Mouse (Mus musculus): ENCODE data around the gene Ppp1ca. TPM values are rescaled to one million over a fixed set of nuclear protein-coding genes. Genes with fewer than 3 reads are reported as not detected.

Ppp1ca gene
- polyA plus RNA-seq, 1 experiment from 2014 or later = 520 TPM

DNA sequence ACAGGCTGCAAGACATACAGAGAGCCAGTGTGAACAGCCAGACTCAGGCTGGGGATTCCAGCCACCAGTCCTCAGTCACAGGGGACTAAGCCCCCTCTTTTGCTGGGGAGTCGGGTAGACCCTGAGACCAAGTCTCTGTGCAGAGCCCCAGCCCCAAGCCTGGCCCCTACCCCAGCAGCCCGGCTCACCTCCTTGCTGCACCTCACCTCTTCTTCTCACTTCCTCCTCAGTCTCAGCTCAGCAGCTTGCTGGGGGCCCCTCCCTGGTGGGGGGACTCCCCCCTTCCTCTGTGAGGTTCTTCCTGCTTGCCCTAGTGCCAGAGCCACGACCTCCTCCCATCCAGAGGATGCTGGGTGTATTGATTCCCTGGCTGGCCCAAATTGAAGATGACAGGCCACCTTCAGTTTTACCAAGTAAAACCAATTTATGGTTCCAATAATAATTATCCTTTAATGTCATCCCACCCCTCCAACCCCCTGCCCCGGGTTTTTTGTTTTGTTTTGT, 982 bp upstream of the Ppp1ca start, which contains the start of gene Tbc1d10c:
TSS of gene Tbc1d10c (minus strand) at position 454 of the 504 bp plus-strand sequence.
- Histone ChIP-seq H3K36me3 (ENCODE audit: control insufficient read depth, insufficient read depth, low read length) (peaks cover 11% of the 10 kb centered on the region), H3K9me3 (replicated peaks; ENCODE audit: control insufficient read depth, low read length, poor library complexity, severe bottlenecking) (no peaks in the 10 kb centered on the region), H3K9ac (ENCODE audit: low read depth, low read length) (peak within 1 kb of the TSS; percentile 98), H3K27ac (ENCODE audit: low read length) (peak within 1 kb of the TSS; percentile 89), H3K4me2 (ENCODE audit: low read length) (peak within 1 kb of the TSS; percentile 75), H3K4me3 (ENCODE audit: low read depth, low read length) (peak within 1 kb of the TSS; percentile 95), H3K27me3 (ENCODE audit: control insufficient read depth, insufficient read depth, low read depth, low read length) (no peaks in the 10 kb centered on the region), H3K4me1 (ENCODE audit: control insufficient read depth, insufficient read depth, low read length) (peaks cover 13% of the 10 kb centered on the region)
- no peak for ATAC-seq
- WGBS = 74% methylated on average over 4 of the region's 4 CpGs

DNA sequence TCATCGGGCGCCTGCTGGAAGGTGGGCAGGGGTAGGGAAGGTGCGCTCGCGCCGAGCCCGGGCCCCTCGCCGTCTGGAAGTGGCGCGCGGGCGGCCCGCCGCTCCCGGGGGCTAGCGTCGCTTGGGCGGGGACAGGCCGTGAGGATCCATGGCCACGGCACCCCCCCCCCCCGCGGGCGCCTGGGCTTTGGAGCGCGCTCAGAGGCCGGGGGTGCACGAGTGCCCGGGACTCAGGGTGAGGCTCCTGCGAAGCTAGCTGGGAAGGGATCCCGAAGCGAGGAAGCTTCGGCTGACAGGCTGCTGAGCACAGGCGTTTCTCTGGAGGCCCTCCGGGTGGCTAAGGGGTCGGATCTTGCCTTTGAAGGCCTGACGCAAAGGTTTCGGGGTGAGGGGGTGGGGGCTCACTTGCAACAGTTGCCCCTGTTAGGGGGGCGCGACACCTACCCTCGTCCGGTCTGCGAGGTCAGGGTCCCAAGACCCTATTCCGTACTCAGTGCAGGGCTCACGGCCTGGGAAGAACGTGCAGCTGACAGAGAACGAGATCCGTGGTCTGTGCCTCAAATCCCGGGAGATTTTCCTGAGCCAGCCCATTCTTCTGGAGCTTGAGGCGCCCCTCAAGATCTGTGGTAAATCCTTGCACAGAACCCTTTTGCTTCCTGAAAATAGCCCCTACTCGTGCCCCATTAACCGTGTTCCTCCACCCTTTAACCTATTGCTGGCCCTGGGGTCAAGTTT, 553 bp downstream of the Ppp1ca start:
- peak; percentile 61 for ATAC-seq
- Histone ChIP-seq H3K36me3 (ENCODE audit: control insufficient read depth, insufficient read depth, low read length) (peaks cover 20% of the 10 kb centered on the region), H3K27me3 (ENCODE audit: control insufficient read depth, insufficient read depth, low read depth, low read length) (no peaks in the 10 kb centered on the region), H3K4me3 (ENCODE audit: low read depth, low read length) (peak overlapping the region; percentile 95), H3K27ac (ENCODE audit: low read length) (peak overlapping the region; percentile 89), H3K4me2 (ENCODE audit: low read length) (peak overlapping the region; percentile 75), H3K4me1 (ENCODE audit: control insufficient read depth, insufficient read depth, low read length) (peaks cover 13% of the 10 kb centered on the region), H3K9ac (ENCODE audit: low read depth, low read length) (peak overlapping the region; percentile 98), H3K9me3 (replicated peaks; ENCODE audit: control insufficient read depth, low read length, poor library complexity, severe bottlenecking) (no peaks in the 10 kb centered on the region)
- under 1% methylated on average over 46 of the region's 52 CpGs for WGBS

DNA sequence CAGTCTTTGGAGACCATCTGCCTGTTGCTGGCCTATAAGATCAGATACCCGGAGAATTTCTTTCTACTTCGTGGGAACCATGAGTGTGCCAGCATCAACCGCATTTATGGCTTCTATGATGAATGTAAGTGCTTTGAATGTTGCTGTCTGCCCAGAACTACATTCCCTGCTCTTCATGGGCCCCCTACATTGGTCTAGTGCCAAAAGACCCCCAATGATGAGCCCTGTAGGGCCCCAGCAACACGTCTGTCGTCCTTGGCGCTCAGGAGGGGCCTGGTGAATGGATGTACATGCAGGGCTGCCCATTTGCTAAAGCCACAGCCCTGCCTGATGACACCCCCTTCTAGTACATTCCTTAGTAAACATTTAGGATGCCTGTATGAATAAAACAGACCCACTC, 1.3 kb downstream of the Ppp1ca start:
- Histone ChIP-seq H3K4me3 (ENCODE audit: low read depth, low read length) (peak overlapping the region; percentile 95), H3K27ac (ENCODE audit: low read length) (no peak overlapping the region), H3K4me2 (ENCODE audit: low read length) (peak overlapping the region; percentile 75), H3K9ac (ENCODE audit: low read depth, low read length) (peak overlapping the region; percentile 98), H3K4me1 (ENCODE audit: control insufficient read depth, insufficient read depth, low read length) (peaks cover 13% of the 10 kb centered on the region), H3K9me3 (replicated peaks; ENCODE audit: control insufficient read depth, low read length, poor library complexity, severe bottlenecking) (no peaks in the 10 kb centered on the region), H3K27me3 (ENCODE audit: control insufficient read depth, insufficient read depth, low read depth, low read length) (no peaks in the 10 kb centered on the region), H3K36me3 (ENCODE audit: control insufficient read depth, insufficient read depth, low read length) (peaks cover 20% of the 10 kb centered on the region)
- no peak for ATAC-seq
- 56% methylated on average over 6 of the region's 6 CpGs for WGBS

DNA sequence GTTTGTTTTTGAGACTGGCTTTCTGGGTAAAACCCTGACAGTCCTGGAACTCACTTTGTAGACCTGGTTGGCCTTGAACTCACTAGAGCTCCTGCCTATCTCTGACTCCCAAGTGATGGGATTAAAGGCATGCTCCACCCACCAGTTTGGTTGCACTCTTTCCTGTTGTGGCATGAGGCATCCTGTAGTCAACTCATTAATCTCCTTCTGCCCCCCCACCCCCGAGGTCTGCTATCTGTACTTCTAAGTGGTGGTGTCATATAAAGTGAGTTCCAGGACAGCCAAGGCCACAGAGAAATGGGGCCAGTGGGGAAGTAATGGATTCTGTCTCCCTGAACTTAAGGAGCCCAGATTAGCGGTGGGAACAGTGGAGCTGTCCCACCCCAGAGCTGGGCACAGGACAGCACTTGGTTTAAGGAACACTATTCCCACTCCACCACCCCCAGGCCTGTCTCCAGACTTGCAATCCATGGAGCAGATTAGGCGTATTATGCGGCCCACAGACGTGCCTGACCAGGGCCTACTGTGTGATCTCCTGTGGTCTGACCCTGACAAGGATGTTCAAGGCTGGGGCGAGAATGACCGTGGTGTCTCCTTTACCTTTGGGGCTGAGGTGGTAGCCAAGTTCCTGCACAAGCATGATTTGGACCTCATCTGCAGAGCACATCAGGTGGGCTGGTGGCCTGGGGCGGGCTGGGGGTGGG, 2.3 kb downstream of the Ppp1ca start:
- Histone ChIP-seq H3K36me3 (ENCODE audit: control insufficient read depth, insufficient read depth, low read length) (peaks cover 20% of the 10 kb centered on the region), H3K27ac (ENCODE audit: low read length) (no peak overlapping the region), H3K4me1 (ENCODE audit: control insufficient read depth, insufficient read depth, low read length) (peaks cover 13% of the 10 kb centered on the region), H3K27me3 (ENCODE audit: control insufficient read depth, insufficient read depth, low read depth, low read length) (no peaks in the 10 kb centered on the region), H3K4me3 (ENCODE audit: low read depth, low read length) (no peak overlapping the region), H3K4me2 (ENCODE audit: low read length) (no peak overlapping the region), H3K9me3 (replicated peaks; ENCODE audit: control insufficient read depth, low read length, poor library complexity, severe bottlenecking) (no peaks in the 10 kb centered on the region), H3K9ac (ENCODE audit: low read depth, low read length) (no peak overlapping the region)
- no peak for ATAC-seq
- WGBS = 91% methylated on average over 8 of the region's 8 CpGs

DNA sequence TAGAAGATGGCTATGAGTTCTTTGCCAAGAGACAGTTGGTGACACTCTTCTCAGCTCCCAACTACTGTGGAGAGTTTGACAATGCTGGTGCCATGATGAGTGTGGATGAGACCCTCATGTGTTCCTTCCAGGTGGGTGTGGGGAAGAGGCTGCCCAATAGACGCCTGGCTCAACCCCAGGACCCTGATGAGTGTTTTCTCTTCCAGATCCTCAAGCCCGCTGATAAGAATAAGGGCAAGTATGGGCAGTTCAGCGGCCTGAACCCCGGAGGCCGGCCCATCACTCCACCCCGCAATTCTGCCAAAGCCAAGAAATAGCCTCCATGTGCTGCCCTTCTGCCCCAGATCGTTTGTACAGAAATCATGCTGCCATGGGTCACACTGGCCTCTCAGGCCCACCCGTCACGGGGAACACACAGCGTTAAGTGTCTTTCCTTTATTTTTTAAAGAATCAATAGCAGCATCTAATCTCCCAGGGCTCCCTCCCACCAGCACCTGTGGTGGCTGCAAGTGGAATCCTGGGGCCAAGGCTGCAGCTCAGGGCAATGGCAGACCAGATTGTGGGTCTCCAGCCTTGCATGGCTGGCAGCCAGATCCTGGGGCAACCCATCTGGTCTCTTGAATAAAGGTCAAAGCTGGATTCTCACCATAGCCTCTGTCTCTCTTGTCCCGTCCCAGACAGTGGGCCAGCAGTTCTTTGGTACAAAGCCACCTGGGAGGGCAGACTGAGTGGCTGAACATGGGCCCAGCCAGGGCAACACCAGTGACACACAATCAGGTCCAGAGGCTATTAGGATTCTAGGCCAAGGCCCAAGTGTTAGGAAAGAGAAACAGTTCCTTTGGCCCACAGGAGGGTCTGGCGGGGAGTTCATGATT, 3.1 kb downstream of the Ppp1ca start:
- Histone ChIP-seq H3K9ac (ENCODE audit: low read depth, low read length) (no peak overlapping the region), H3K4me1 (ENCODE audit: control insufficient read depth, insufficient read depth, low read length) (peaks cover 14% of the 10 kb centered on the region), H3K4me3 (ENCODE audit: low read depth, low read length) (no peak overlapping the region), H3K27ac (ENCODE audit: low read length) (no peak overlapping the region), H3K9me3 (replicated peaks; ENCODE audit: control insufficient read depth, low read length, poor library complexity, severe bottlenecking) (no peaks in the 10 kb centered on the region), H3K27me3 (ENCODE audit: control insufficient read depth, insufficient read depth, low read depth, low read length) (no peaks in the 10 kb centered on the region), H3K4me2 (ENCODE audit: low read length) (no peak overlapping the region), H3K36me3 (ENCODE audit: control insufficient read depth, insufficient read depth, low read length) (peaks cover 20% of the 10 kb centered on the region)
- WGBS = 79% methylated on average over 12 of the region's 12 CpGs
- no peak for ATAC-seq

DNA sequence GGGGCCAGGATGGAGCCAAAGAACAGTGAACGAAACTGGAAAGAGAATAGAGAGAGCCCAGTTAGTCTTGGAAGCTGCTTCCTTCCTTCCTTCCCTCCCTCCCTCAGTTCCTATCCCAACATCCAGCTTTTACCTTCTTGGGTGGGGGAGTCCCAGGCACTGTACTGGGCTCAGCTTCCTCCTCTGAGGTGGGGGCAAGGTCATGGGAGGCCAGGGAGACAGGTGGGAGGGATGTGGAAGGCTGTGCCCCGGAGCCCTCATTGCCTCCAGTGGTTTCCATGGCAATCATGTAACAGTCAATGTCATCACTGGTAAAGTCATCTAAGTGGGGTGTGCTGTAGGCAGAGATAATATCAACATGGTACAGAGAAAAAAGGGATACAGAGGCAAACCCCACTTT, 4.2 kb downstream of the Ppp1ca start:
- H3K4me1 ChIP-seq (ENCODE audit: control insufficient read depth, insufficient read depth, low read length) = peaks cover 25% of the 10 kb centered on the region
- H3K9ac ChIP-seq (ENCODE audit: low read depth, low read length) = no peak overlapping the region
- no peak overlapping the region for H3K4me2 ChIP-seq (ENCODE audit: low read length)
- H3K27me3 ChIP-seq (ENCODE audit: control insufficient read depth, insufficient read depth, low read depth, low read length) = no peaks in the 10 kb centered on the region
- H3K4me3 ChIP-seq (ENCODE audit: low read depth, low read length) = no peak overlapping the region
- peaks cover 20% of the 10 kb centered on the region for H3K36me3 ChIP-seq (ENCODE audit: control insufficient read depth, insufficient read depth, low read length)
- ATAC-seq = no peak
- WGBS = 81% methylated on average over 2 of the region's 2 CpGs
- H3K27ac ChIP-seq (ENCODE audit: low read length) = no peak overlapping the region
- no peaks in the 10 kb centered on the region for H3K9me3 ChIP-seq (replicated peaks; ENCODE audit: control insufficient read depth, low read length, poor library complexity, severe bottlenecking)

DNA sequence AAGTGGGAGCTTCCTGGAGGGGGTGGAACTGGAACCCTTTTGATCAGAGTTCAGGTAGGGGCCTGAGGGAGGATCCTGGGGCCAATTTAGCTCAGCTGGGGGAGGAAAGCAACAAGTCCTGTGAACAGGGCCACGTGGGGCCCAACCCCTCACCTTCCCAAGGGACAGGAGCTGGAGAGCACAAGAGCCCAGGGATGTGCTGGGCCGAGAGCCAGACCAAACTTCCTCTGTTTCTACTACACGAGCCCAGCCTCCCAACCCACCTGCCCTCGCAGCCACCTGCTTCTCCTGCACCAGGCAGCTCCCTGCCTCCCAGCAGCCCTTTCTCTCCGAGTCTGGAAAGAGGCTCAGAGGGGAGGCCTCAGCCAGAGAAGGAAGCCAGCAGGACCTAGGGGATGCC, 4.7 kb downstream of the Ppp1ca start:
- H3K27ac ChIP-seq (ENCODE audit: low read length) = no peak overlapping the region
- H3K27me3 ChIP-seq (ENCODE audit: control insufficient read depth, insufficient read depth, low read depth, low read length) = no peaks in the 10 kb centered on the region
- no peaks in the 10 kb centered on the region for H3K9me3 ChIP-seq (replicated peaks; ENCODE audit: control insufficient read depth, low read length, poor library complexity, severe bottlenecking)
- peaks cover 20% of the 10 kb centered on the region for H3K36me3 ChIP-seq (ENCODE audit: control insufficient read depth, insufficient read depth, low read length)
- H3K4me1 ChIP-seq (ENCODE audit: control insufficient read depth, insufficient read depth, low read length) = peaks cover 24% of the 10 kb centered on the region
- no peak overlapping the region for H3K9ac ChIP-seq (ENCODE audit: low read depth, low read length)
- no peak overlapping the region for H3K4me2 ChIP-seq (ENCODE audit: low read length)
- ATAC-seq = no peak
- H3K4me3 ChIP-seq (ENCODE audit: low read depth, low read length) = no peak overlapping the region
- 68% methylated on average over 5 of the region's 5 CpGs for WGBS

DNA sequence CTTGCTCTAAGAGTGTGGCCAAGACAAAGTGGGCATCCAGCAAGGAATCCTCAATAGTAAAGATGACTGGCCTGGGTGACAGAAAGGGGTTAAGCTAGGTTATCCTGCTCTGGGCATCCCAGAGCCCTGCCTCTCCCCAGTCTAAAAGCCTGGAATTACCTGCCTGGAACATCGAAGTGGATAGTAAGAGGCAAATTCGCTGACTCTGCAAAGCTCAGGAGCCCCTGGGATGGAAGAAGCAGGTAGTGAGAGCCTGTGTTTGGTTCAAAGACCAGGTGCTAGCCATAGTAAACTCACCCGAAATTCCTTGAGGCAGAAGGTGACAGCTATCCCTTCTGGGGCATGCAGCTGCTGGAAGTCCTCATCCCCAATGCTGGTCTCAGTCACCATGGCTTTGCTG, 5.3 kb downstream of the Ppp1ca start:
- no peak for ATAC-seq
- Histone ChIP-seq H3K9me3 (replicated peaks; ENCODE audit: control insufficient read depth, low read length, poor library complexity, severe bottlenecking) (no peaks in the 10 kb centered on the region), H3K27me3 (ENCODE audit: control insufficient read depth, insufficient read depth, low read depth, low read length) (no peaks in the 10 kb centered on the region), H3K9ac (ENCODE audit: low read depth, low read length) (no peak overlapping the region), H3K4me2 (ENCODE audit: low read length) (no peak overlapping the region), H3K36me3 (ENCODE audit: control insufficient read depth, insufficient read depth, low read length) (peaks cover 20% of the 10 kb centered on the region), H3K4me1 (ENCODE audit: control insufficient read depth, insufficient read depth, low read length) (peaks cover 28% of the 10 kb centered on the region), H3K27ac (ENCODE audit: low read length) (no peak overlapping the region), H3K4me3 (ENCODE audit: low read depth, low read length) (no peak overlapping the region)
- 66% methylated on average over 3 of the region's 3 CpGs for WGBS
